In genomic region chr15:99457606-99458401, GRCm38 (mm10) we compare ENCODE assay signal across 8 mouse cellular contexts. TPM values are rescaled to one million over a fixed set of nuclear protein-coding genes. Genes with fewer than 3 reads are reported as not detected.
DNase-seq lines count a peak whose midpoint lies in the region; ATAC-seq and TF ChIP-seq lines count a peak whose summit lies in the region.

TSS of gene Nckap5l (minus strand) at chr15:99457748.

- peak; percentile 98 for ATAC-seq in G1E (ENCODE audit: extremely low read depth, insufficient number of reproducible peaks, low FRiP score, poor library complexity, severe bottlenecking)
- ATAC-seq in forebrain, embryonic 16.5 days = peak; percentile 96
- peak; percentile 95 for ATAC-seq in lung, postnatal 0 days

- H3K36me3 ChIP-seq in G1E (replicated peaks) = peaks cover 15% of the 10 kb centered on the region
- no peaks in the 10 kb centered on the region for H3K36me3 ChIP-seq in forebrain, embryonic 16.5 days (ENCODE audit: control insufficient read depth, insufficient read depth)
- no peaks in the 10 kb centered on the region for H3K36me3 ChIP-seq in lung, postnatal 0 days (ENCODE audit: insufficient read depth, low read length)

- peaks cover 31% of the 10 kb centered on the region for H3K4me1 ChIP-seq in G1E (ENCODE audit: insufficient read depth, low read depth, low read length)
- peaks cover 31% of the 10 kb centered on the region for H3K4me1 ChIP-seq in forebrain, embryonic 16.5 days (replicated peaks; ENCODE audit: control insufficient read depth, insufficient read depth, low read length)
- peaks cover 3% of the 10 kb centered on the region; the same call in 1 of the 2 replicates for H3K4me1 ChIP-seq in lung, postnatal 0 days (ENCODE audit: insufficient read depth, low read depth, low read length)

- peak within 1 kb of the TSS; percentile 78 for H3K9ac ChIP-seq in forebrain, embryonic 16.5 days (replicated peaks; ENCODE audit: low read depth, low read length)
- H3K9ac ChIP-seq in lung, postnatal 0 days (replicated peaks; ENCODE audit: low read depth) = peak within 1 kb of the TSS; percentile 58

- no peak for TF ChIP-seq EP300 in lung, postnatal 0 days (IDR thresholded peaks at IDR 0.05)

- peaks cover 20% of the 10 kb centered on the region for H3K27me3 ChIP-seq in G1E (ENCODE audit: insufficient read depth, low read length)
- no peaks in the 10 kb centered on the region for H3K27me3 ChIP-seq in forebrain, embryonic 16.5 days (replicated peaks; ENCODE audit: control insufficient read depth, insufficient read depth, low read length)
- no peaks in the 10 kb centered on the region for H3K27me3 ChIP-seq in lung, postnatal 0 days (replicated peaks; ENCODE audit: insufficient read depth, low read length)

- WGBS in forebrain, embryonic 16.5 days = under 1% methylated on average over 43 of the region's 45 CpGs
- 1% methylated on average over 42 of the region's 45 CpGs for WGBS in lung, postnatal 0 days

- TF ChIP-seq CTCF in G1E (IDR thresholded peaks at IDR 0.05; ENCODE audit: low read depth, low read length) = no peak
- no peak for TF ChIP-seq CTCF in lung, postnatal 0 days (IDR thresholded peaks at IDR 0.05)

- peak within 1 kb of the TSS; percentile 80 for H3K4me2 ChIP-seq in forebrain, embryonic 16.5 days (ENCODE audit: low read length)
- H3K4me2 ChIP-seq in lung, postnatal 0 days (replicated peaks; ENCODE audit: low read depth, low read length) = peak within 1 kb of the TSS; percentile 90

- peak within 1 kb of the TSS; percentile 84 for H3K27ac ChIP-seq in forebrain, embryonic 16.5 days (ENCODE audit: low read length)
- peak within 1 kb of the TSS; percentile 89 for H3K27ac ChIP-seq in lung, postnatal 0 days (ENCODE audit: low read length)

- H3K4me3 ChIP-seq in G1E (ENCODE audit: low read depth, low read length) = peak within 1 kb of the TSS; percentile 77
- peak within 1 kb of the TSS; percentile 80 for H3K4me3 ChIP-seq in forebrain, embryonic 16.5 days (replicated peaks; ENCODE audit: low read length)
- peak within 1 kb of the TSS; percentile 76 for H3K4me3 ChIP-seq in lung, postnatal 0 days (ENCODE audit: low read depth, low read length)

- H3K9me3 ChIP-seq in G1E (replicated peaks) = no peaks in the 10 kb centered on the region
- H3K9me3 ChIP-seq in forebrain, embryonic 16.5 days (ENCODE audit: control insufficient read depth, low read length) = no peaks in the 10 kb centered on the region
- no peaks in the 10 kb centered on the region for H3K9me3 ChIP-seq in lung, postnatal 0 days (ENCODE audit: low read length)

- DNase-seq in G1E (ENCODE audit: low spot score) = peak; percentile 97
- DNase-seq in cerebellum, adult 11-12 months = peak; percentile 83
- peak; percentile 96 for DNase-seq in heart, postnatal 4 days
- peak; percentile 93 for DNase-seq in layer of hippocampus, adult 9-11 months
- peak; percentile 96 for DNase-seq in lung, postnatal 0 days (ENCODE audit: low spot score)
- peak; percentile 88 for DNase-seq in ovary, postnatal 14 days (ENCODE audit: low spot score)
- DNase-seq in thymus, postnatal 14 days = peak; percentile 97

RNA-seq across cellular contexts. Expression of gene Nckap5l, which starts in this region (rescaled TPM):
- total RNA-seq in G1E (2014; fragmentation: Nextera tagmentation) = 16.1 and 18.7 TPM in 2 replicates
- 0.58 and 0.60 TPM in 2 replicates for total RNA-seq in G1E (2017)
- polyA plus RNA-seq in G1E (2012) = 15.2 and 17.2 TPM in 2 replicates
- 12.5 and 12.7 TPM in 2 replicates for polyA plus RNA-seq in forebrain, embryonic 16.5 days (2015; fragmentation: Nextera tagmentation; extraction: Ambion mirVana)
- 10 to 100 TPM; 20.0 to 23.6 TPM for total RNA-seq in heart, postnatal 4 days (2021)
- 5.2 and 6.0 TPM in 2 replicates for polyA plus RNA-seq in lung, postnatal 0 days (2015; fragmentation: Nextera tagmentation; extraction: Ambion mirVana)

Comparison
In these comparisons a context has a peak if more than half of its experiments do, and no peak if none do; other contexts are left out.
1. Peak in every context shown above with its lines: DNase-seq, ATAC-seq, H3K4me3 ChIP-seq and H3K27ac ChIP-seq.